Mouse (Mus musculus): Measurements from ENCODE around the gene 1700067K01Rik. TPM values are rescaled to one million over a fixed set of nuclear protein-coding genes. Genes with fewer than 3 reads are reported as not detected.
A peak's percentile ranks its signal among the peaks of the same experiment; 100 is the strongest.
"Not testable (repeated sequence)": the region's sequence is repeated elsewhere in the genome, so short reads cannot be mapped to it uniquely, and the experiment has no call there.

The 1700067K01Rik gene
- total RNA-seq, 2 experiments from 2014 or later: 0.48 to 0.60 TPM

DNA sequence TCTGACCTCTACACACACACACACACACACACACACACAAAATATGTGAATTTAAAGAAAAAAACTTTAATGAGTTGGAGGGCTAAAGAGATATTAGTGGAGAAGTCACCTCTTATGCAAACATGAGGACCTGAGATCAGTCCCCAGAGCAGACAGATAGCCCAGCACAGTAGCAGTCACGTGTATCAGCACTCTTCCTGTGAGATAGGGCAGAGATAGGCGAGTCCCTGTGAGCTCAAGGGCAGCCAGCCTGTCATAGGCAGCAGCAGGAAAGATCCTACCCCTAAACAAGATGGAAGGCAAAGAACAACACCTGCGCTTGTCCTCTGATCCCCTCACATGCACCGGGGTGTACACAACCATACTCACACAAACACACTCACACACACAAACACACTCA, 18.9 kb upstream of the 1700067K01Rik start:
- no peak for DNase-seq

DNA sequence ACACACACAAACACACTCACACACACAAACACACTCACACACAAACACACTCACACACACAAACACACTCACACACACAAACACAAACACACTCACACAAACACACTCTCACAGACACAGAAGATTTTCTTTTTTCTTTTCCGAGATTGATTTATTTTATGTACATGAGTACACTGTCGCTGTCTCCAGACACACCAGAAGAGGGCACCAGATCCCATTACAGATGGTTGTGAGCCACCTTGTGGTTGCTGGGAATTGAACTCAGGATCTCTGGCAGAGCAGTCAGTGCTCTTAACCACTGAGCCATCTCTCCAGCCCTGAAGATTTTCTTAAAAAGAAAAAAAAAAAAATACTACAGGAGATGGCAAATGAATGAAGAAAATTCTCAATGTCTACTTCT, 18.1 kb upstream of the 1700067K01Rik start:
- DNase-seq: not testable (repeated sequence)

DNA sequence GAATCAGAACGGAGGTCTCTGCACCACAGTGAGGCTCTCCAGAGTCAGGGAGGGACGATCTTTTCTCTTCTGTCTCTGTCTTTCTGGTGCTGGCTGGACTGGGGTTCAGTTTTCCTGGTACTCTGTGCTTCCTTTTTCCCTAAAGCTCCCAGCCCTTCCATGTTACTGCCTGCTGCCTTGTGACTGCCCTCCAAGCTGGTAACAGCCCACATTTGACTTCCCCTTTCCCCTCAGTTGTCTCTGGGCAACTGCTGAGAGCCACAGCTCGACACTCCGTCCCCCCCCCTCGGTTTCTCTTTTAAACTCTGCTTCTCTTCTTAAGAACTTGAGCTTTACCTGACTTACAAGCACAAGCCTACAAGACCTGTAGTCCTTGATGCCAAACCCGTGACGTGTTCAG, 12.1 kb upstream of the 1700067K01Rik start:
- no peak for DNase-seq

DNA sequence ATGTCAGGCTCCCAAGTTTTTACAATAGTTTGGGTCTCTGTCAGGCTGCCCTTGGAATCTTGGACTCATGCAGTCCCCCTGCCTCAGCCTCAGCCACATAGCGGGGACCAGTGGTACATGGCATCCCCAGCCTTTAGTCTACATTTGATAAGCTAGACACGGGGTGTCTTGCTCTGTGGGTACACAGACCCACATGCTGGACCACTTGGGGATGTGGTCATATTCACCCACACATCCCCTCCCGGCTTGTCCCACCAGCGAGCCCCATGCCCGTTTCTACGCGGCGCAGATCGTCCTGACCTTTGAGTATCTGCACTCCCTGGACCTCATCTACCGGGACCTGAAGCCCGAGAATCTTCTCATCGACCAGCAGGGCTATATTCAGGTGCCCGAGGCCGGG, 11.1 kb upstream of the 1700067K01Rik start:
- no peak for DNase-seq

DNA sequence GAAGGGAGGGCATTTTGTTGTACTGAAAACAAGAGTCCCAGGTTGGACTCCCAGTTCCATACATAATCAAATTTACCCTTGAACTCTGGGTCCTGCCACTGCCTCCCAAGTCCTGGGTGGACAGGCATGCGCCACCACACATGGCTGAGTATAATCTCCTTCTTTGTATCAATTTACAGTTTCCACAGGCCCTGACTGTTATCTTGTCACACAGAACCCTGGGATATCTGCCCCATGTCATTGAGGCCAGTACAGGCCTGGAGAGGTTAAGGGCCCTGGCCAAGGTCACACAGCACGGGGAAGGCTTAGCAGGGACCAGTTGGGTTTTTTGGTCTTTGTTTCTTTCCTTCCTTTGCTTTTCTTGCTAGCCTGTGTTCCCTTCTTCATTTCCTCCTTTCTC, 8.8 kb upstream of the 1700067K01Rik start:
- no peak for DNase-seq

DNA sequence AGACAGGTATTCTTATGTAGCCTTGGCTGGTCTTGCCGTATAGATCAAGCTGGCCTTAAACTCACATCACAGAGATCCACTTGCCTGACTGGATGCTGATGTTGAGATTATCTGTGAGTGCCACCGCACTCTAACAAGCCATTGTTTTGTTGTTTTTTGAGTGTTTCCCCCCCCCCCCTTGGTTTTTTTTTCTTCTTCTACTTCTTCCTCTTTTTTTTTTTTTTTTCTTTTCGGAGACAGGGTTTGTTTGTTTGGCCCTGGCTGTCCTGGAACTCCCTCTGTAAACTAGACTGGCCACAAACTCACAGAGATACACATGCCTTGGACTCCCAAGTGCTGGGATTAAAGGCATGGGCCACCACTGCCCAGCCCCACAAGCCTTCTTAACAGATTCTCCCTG, 7.3 kb upstream of the 1700067K01Rik start:
- no peak for DNase-seq

DNA sequence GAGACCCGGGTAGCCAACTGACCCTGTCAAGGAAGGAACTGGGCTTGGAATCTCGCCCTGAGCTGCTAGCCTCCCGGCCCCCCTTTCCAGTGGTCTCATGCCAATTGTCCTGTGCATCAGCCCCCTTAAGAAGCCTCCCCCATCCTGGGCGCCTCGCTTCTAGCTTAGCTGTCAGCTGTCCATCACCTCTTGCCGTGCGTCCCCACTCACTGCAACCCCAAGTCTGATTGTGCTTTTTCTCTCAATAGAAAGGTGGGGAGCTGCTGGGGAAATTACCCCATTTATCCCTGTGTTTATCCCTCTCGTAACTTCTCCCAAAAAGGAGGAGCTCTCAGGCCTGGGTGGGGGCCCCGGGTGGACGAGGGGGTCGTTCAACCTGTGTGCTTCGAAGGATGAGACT, 5.3 kb upstream of the 1700067K01Rik start:
- peak; percentile 28 for DNase-seq

DNA sequence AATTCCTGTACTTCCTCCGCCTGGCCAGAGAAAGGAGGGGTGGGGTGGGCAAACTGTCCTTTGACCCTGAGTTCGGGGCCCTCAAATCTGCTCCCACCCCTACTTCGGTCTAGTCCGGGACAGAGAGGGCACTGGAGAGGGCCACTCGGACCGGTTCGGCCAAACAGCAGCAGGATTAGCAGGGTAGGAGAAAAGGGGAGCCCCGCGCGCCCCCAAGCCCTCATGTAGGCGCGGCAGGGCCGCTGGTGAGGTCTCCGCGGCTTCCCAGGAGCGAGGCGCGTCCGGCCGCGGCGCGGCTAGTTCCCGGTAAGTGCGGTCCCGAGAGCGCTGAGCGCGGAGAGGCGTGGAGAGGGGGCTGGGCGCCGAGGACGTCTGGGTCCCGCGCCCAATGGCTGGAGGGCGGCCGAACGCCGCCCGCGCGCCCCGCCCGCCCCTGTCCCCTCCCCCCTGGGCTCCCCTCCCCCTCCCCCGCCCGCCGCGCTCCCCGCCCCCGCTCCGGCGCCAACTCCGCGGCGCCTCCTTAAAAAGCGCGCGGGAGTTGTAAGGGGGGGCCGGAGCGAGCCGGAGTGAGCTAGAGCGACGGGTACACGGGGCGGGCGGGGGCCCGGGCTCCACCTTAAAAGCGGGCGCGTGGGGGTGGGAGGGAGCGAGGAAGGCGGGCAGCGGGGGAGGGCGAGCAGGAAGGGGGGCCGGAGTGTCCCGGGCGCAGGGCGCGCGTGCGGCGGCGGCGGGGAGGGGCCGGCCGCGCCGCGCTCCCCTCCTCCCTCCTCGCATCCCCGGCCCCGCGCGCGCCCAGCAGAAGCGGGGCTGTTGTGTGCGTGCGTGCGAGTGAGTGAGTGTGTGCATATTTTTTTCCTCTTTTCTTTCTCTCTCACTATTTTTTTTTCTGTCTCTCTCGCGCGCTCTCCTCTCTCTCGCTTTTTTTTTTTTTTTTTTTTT, 4.5 kb upstream of the 1700067K01Rik start:
- peak; percentile 94 for DNase-seq

DNA sequence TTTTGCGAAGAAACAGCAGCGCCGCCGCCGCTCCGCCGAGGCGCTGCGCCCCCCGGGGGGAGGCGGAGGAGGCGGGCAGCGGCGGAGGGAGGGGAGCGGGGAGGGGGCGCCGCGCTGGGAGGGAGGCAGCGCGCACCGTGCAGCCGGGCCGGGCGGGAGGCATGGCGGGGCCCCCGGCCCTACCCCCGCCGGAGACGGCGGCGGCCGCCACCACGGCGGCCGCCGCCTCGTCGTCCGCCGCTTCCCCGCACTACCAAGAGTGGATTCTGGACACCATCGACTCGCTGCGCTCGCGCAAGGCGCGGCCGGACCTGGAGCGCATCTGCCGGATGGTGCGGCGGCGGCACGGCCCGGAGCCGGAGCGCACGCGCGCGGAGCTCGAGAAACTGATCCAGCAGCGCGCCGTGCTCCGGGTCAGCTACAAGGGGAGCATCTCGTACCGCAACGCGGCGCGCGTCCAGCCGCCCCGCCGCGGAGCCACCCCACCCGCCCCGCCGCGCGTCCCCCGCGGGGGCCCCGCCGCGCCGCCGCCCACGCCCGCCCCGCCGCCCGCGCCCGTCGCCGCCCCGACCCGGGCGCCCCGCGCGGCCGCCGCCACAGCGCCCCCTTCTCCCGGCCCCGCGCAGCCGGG, 3.7 kb upstream of the 1700067K01Rik start, which contains the start of gene Samd1:
Gene Samd1, plus strand, starts transcription at position 162 of the 631 bp plus-strand sequence.
- peak; percentile 68 for DNase-seq

DNA sequence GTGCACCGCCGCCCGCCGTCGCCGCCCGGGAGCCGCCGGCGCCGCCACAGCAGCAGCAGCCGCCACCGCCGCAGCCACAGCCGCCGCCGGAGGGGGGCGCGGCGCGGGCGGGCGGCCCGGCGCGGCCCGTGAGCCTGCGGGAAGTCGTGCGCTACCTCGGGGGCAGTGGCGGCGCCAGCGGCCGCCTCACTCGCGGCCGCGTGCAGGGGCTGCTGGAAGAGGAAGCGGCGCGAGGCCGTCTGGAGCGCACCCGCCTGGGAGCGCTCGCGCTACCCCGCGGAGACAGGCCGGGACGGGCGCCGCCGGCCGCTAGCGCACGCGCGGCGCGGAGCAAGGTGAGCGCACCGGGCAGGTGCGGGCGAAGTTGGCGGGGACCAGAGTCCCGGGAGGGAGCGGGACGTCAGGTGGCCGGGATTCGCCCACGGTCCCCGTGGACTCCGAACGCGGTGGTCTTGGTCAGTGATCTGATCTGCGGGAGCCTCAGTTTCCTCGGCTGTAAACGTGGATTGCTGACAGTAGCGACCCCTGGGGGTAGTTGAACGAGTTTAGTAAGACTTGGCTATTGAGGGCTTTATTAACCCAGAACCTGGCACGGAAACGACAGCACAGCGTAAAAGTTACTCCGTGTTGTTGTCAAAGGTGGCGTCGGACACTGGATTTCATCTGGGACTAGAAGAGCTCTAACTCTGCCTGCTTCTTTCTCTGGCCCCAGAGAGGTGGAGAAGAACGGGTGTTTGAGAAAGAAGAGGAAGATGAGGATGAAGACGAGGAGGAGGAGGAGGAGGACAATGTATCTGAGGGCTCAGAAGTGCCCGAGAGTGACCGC, 2.9 kb upstream of the 1700067K01Rik start:
- peak; percentile 68 for DNase-seq

DNA sequence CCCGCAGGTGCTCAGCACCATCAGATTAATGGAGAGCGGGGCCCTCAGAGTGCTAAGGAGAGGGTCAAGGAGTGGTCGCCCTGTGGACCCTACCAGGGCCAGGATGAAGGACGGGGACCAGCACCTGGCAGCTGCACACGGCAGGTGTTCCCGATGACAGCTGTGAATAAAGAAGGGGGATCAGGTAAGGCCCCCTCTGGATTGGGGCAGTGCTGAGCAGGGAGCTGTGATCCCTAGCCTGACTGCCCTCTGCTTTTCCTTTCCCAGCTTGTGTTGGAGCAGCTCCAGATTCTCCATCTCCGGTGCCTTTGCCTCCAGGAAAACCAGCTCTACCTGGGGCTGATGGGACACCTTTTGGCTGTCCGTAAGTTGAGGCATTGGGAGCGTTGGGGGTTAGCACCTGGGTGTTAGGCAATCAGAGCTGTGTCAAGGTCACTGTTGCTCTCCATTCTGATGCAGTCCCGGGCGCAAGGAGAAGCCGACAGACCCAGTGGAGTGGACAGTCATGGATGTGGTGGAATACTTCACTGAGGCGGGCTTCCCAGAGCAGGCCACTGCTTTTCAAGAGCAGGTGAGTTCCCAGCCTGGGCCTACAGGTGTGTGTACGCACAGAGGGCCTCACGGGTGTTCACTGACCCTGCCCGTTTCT, 2.1 kb upstream of the 1700067K01Rik start:
- peak; percentile 27 for DNase-seq

DNA sequence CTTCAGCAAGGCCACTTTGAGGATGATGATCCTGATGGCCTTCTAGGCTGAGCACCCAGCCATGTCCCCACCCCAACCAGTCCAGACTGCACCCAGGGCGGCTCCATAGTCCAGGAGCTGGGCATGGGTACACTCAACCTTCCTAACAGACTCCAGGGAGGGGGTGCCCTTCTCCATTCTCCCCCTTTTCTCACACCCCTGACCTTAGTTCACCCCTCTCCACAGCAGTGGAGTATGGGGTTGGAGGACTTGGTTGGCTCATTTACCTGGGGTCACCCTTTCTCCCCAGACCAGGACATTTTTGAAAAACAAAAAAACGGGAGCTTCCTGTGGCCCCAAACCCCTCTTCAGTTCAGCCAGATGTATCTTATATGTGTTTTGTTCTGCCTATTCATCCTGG, 1.5 kb upstream of the 1700067K01Rik start:
- no peak for DNase-seq

DNA sequence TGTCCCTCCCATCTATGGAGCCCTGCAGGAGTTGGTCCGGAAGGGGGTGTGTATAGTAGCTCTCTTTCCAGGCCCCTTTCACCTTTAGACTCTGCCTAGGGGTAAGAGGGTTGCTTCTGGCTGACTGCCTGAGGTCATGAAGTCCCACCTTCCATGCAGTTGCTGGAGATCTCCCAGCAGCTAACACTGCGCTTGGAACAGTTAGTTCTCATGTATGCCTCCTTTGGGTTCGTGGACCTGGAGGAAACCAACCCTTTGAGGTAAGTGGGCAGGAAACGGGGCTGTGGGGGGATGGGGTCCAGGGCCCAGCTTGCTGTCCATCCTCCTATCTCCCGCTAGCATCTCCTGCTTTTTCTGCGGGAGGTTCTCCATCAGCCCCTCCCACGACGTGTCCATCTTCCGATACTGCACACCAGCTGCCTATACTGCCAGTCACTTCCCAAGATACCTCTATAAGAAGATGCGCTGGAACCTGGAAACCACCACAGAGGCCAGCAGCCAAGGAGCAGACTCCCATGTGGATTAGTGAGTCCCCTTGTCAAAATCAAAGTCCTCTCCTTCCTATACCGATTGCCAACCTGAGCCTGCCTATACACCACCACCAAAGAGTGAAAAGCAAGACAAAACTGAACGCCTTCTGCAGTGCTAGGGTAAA, 1.8 kb downstream of the 1700067K01Rik start:
- no peak for DNase-seq

DNA sequence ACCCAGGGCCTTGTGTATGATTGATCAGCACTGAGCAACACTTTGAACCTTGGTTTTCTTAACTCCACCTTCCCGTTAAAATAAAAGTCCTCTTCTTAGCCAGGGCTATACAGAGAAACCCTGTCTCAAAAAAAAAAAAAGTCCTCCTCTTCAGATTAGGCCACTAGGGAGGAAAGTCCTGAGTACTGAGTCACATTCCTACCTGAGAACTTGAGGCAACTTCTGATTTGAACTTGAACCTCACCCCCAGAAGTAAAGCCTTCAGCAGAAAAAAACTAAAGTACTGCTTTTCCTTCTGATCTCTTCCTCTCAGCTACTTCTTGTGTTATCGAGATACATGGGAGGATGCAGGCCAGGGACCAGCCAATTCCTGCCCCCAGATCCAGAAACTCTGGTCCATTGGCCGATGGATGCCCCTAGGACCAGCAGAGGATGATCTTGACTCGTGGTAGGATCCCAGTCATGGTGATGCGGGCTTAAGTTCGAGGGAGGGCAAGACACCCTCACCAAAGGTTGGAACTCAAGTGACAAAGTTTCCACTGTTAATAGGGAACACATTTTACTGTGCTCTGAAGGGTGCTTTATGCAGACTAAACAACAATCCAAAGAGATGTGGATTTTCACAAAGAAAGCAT, 2.4 kb downstream of the 1700067K01Rik start:
- no peak for DNase-seq

DNA sequence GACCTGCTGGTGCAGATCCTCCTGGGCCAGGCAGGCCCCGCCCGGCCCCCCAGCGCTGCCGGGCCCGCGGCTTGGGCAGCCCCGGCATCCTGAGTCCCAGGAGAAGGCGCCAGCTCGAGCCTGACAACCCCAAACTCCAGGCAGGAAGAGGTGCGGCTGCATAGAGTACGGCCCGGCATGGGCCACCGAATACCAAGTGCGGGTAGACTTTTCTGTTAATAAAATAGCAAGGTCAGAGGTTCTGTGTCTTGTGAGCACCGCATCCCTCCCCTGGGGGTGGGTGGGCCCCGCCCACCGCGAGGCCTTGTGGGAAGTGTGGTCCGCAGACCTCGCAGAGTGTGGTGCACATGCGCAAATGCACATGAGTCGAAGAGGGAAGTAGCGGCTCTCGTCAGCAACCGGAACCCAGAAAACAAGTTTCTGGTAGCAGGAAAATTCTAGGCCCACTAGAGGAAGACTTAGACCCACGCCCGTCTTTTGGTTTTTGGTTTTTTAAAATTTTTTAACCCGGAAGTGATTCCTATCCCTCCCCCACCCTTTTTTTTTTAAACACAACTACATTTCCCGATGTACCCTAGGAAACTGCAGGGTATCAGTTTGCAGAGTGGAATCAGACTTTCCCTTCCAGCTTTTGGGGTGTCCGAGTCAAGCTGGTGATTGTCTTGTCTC, 3.4 kb downstream of the 1700067K01Rik start:
- DNase-seq: peak; percentile 96

DNA sequence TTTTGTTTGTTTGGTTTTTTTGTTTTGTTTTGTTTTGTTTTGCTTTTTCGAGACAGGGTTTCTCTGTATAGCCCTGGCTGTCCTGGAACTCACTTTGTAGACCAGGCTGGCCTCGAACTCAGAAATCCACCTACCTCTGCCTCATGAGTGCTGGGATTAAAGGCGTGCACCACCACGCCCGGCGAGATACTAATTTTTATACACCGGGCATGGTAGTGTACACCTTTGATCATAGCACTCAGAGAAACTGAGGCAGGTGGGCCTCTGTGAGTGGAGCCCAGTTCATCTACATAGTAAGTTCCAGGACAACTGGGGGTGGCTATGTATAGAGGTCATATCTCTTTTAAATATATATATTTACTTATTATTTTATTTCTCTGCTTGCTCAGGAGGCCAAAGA, 4.2 kb downstream of the 1700067K01Rik start:
- not testable (repeated sequence) for DNase-seq

DNA sequence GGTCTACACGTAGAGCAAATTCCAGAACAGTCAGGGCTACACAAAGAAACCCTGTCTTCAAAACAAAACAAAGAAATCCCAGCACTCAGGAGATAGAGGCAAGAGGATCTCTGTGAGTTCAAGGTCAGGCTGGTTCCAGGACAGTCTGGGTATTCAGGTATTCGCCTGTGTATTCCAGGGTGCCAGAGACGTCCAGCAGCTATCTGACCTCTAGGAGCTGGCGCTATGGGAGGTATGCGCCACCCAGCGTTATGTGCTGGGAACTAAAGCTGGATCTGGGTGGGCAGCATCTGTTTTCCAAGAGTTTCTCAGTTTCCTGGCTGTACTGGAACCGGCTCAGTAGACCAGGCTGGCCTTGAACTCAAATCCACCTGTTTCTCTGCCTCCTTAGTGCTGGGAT, 7.1 kb downstream of the 1700067K01Rik start:
- DNase-seq: peak; percentile 28

DNA sequence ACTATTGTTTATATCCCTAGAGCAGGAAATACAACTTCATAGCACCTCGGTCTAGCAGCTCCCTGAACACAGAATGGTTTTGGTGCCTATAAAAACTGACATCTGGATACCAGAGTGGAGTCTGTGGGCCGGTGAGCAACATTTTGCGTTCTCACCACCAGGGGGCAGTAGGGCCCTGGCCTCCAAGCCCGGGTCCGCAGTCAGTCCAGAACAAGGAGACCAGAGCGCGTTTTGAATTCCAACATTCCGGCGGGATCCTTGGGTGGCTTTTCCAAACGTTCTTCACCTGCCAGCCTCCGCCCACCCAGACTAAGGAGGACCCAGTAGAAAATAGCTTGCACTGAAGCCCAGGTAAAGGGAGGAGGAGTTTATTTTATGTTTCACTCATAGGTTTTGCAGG, 8.6 kb downstream of the 1700067K01Rik start:
- peak; percentile 94 for DNase-seq

DNA sequence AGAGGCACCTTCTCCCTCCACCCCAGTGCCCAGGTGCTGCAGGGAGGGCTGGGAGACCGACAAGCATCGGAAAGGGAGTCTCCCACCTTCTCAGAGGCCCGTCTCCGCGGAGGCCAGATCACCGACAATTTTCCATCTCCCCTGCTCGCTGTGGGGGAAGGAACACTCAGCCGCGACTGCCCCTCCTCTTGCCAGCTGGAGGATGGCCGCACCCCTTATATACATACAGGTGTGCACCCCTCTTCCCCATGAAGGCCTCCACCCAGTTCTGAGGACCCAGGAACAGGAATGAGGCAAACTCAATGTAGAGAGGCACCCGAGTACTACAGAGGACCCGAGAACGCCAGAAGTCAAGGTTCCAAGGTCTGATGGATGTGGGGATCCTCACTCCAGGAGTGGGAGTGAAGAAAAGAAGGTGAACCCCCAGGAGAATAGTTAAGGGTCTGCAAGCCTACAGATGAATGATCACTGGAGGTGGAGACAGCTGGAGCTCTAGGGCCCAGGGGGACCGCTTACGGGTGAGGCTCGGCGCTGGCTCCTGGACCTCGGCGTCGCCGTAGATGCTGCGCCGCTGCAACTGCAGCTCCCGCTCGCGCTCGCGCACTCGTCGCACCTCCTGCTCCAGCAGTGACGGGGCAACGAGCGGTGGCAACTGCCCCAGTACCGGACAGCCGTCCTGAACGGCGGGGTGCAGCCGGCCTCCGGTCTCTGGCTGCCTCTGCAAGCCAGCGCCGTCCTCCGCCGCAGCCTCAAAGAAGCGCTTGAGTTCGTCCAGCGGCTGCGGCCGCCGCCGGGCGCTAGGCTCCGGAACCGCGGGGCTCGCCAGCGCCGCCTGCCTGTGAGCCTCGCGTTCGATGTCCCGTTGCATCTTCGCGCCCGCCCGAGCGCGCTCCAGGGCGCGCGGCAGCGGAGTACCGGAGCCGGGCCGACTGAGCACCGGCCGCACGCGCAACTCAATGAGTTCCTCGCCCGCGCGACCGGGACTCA, 9.6 kb downstream of the 1700067K01Rik start:
- peak; percentile 90 for DNase-seq

All from adrenal gland, postnatal 10 days (tissue).